Mouse (Mus musculus): ENCODE measurements around the gene Sys1.

DNA sequence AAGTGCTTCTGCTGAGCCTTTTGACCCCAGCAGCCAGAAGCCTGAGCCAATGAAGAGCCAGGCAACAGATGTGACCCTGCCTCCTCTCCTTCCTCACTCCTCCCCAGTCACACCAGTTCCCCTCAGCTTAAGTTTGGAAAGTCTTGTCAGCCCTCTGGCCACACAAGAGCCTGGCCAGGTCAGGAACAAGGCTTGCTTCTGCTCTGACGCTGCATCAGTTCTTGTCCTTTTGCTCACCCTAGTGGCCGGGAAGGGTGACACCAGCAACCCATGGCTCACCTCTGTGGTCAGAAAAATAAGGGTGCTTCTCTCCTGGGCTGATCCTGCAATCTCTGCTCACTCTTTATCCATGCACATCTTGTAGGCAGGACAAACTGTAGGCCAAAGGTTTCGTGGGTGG lies 64.0 kb downstream of the Sys1 start:
- TF ChIP-seq CTCF (IDR thresholded peaks at IDR 0.05; ENCODE audit: insufficient read depth, low read depth, low read length): 0 out of 2 replicates have a peak, but pooled peaks have one; percentile 20
- no peak for TF ChIP-seq POLR2A (IDR thresholded peaks at IDR 0.05; ENCODE audit: insufficient read depth, low read depth, low read length)

All from olfactory bulb, adult 2 months (tissue).